Mouse (Mus musculus) midbrain, embryonic 15.5 days (tissue): ENCODE results near the gene Gm10256. TPM values are rescaled to one million over a fixed set of nuclear protein-coding genes. Genes with fewer than 3 reads are reported as not detected.
"Not testable (repeated sequence)": the region's sequence is repeated elsewhere in the genome, so short reads cannot be mapped to it uniquely, and the experiment has no call there.

Experiments
- ATAC-seq: fragments of 200-750 bp; cut with Nextera tagmentation; replicated peaks from 2 replicates; pipeline ENCODE4 v1.8.0; 2017; ENCODE audit warnings: moderate TSS enrichment
- H3K27ac ChIP-seq: fragments of 300-500 bp; sonication (generic); 2 replicates; pipeline ENCODE4 v1.5.1; 2015; ENCODE audit warnings: mild to moderate bottlenecking, inconsistent platforms
- H3K27me3 ChIP-seq: fragments of 300-500 bp; sonication (generic); replicated peaks from 2 replicates; pipeline ENCODE4 v1.6.1; 2015; ENCODE audit warnings: inconsistent platforms
- H3K36me3 ChIP-seq: fragments of 300-500 bp; sonication (generic); replicated peaks from 2 replicates; pipeline ENCODE4 v1.6.1; 2015; ENCODE audit warnings: inconsistent platforms
- H3K4me1 ChIP-seq: fragments of 300-500 bp; sonication (generic); 2 replicates; pipeline ENCODE4 v1.6.1; 2015; ENCODE audit warnings: inconsistent platforms
- H3K4me2 ChIP-seq: fragments of 300-500 bp; sonication (generic); 2 replicates; pipeline ENCODE4 v1.6.1; 2015; ENCODE audit warnings: inconsistent platforms, mild to moderate bottlenecking, moderate library complexity
- H3K4me3 ChIP-seq: fragments of 300-500 bp; sonication (generic); 2 replicates; pipeline ENCODE4 v1.5.1; 2015; ENCODE audit warnings: mild to moderate bottlenecking, inconsistent platforms
- H3K9ac ChIP-seq: fragments of 300-500 bp; sonication (generic); 2 replicates; pipeline ENCODE4 v1.6.1; 2015; ENCODE audit warnings: mild to moderate bottlenecking, inconsistent platforms
- H3K9me3 ChIP-seq: fragments of 300-500 bp; sonication (generic); 2 replicates; pipeline ENCODE4 v1.6.1; 2016; ENCODE audit warnings: inconsistent platforms
- WGBS: fragments of 180-500 bp; shearing (Covaris S2); methylation state at CpG from one replicate; pipeline ENCODE4 v1.1.7; 2015; ENCODE audit warnings: mixed read lengths; 5-methylcytosine and 5-hydroxymethylcytosine counted together
- polyA plus RNA-seq: library from polyadenylated mRNA; unstranded; fragments of >200 nt; fragmentation: Nextera tagmentation; extraction: Ambion mirVana; gene quantifications from 2 replicates; pipeline ENCODE4 v1.2.1, GENCODE M21; 2015

Gm10256 gene
- polyA plus RNA-seq: not detected in 2 replicates

- not testable (repeated sequence) for H3K4me2 ChIP-seq, H3K9ac ChIP-seq, H3K4me3 ChIP-seq, H3K9me3 ChIP-seq, H3K4me1 ChIP-seq, H3K27me3 ChIP-seq, H3K36me3 ChIP-seq, ATAC-seq, H3K27ac ChIP-seq
- WGBS: no CpG with 5 or more reads among the region's 9 CpGs
Observed at GRCm38 (mm10) chrY:2830380-2830779, at the start of gene Gm10256, which contains the start of gene Rbmy. Gene Gm10256, plus strand, starts transcription at chrY:2830699. Gene Rbmy, plus strand, starts transcription at chrY:2830680.

- H3K4me3 ChIP-seq, H3K27ac ChIP-seq, H3K4me2 ChIP-seq, H3K36me3 ChIP-seq, ATAC-seq, H3K9ac ChIP-seq, H3K4me1 ChIP-seq, H3K27me3 ChIP-seq, H3K9me3 ChIP-seq: not testable (repeated sequence)
- WGBS: no CpG with 5 or more reads among the region's 8 CpGs
Observed at GRCm38 (mm10) chrY:2796105-2796504, 34.4 kb upstream of the Gm10256 start, which contains the start of gene Gm4064. Gene Gm4064, minus strand, starts transcription at chrY:2796205.

GRCm38 (mm10) chrY:2900689-2901088 lies 70.2 kb downstream of the Gm10256 start, which contains the start of gene Gm10352:
Gene Gm10352, plus strand, starts transcription at chrY:2900989.
- no CpG with 5 or more reads among the region's 9 CpGs for WGBS
- not testable (repeated sequence) for H3K36me3 ChIP-seq, H3K27me3 ChIP-seq, H3K4me3 ChIP-seq, H3K4me1 ChIP-seq, ATAC-seq, H3K9ac ChIP-seq, H3K4me2 ChIP-seq, H3K27ac ChIP-seq, H3K9me3 ChIP-seq

Other genes with a start within 250 kb of the Gm10256 start
- not detected in 2 replicates for gene H2al2c, start 231.6 kb upstream of the Gm10256 start, polyA plus RNA-seq
- gene Sry, start 167.0 kb upstream of the Gm10256 start, polyA plus RNA-seq: not detected in 2 replicates
- gene H2al2b, start 110.0 kb upstream of the Gm10256 start, polyA plus RNA-seq: not detected in 2 replicates
- not detected in 2 replicates for gene Gm4064, start 34.5 kb upstream of the Gm10256 start, polyA plus RNA-seq
- gene Rbmy, start within 50 bp of the Gm10256 start, polyA plus RNA-seq: not detected in 2 replicates
- gene Gm10352, start 70.3 kb downstream of the Gm10256 start, polyA plus RNA-seq: 0.12 TPM in 1 of 2 replicates, not detected in the other
- not detected in 2 replicates for gene Gm29289, start 101.9 kb downstream of the Gm10256 start, polyA plus RNA-seq